Mouse (Mus musculus) liver, embryonic 14.5 days (tissue): ENCODE results near the gene Chl1. TPM values are rescaled to one million over a fixed set of nuclear protein-coding genes. Genes with fewer than 3 reads are reported as not detected.

Experiments
- ATAC-seq: fragments of 200-750 bp; cut with Nextera tagmentation; 2 replicates; pipeline ENCODE4 v1.8.0; 2017; ENCODE audit warnings: moderate number of reproducible peaks, mild to moderate bottlenecking, moderate library complexity; ENCODE audit not compliant: insufficient read depth
- DNase-seq, 3 experiments: peaks; one replicate each; pipeline ENCODE4 v3.0.0-alpha.2; 2012 to 2013; ENCODE audit warnings: low read depth in 3 of 3, low spot score in 3 of 3
- H3K27ac ChIP-seq: fragments of 300-500 bp; sonication (generic); 2 replicates; pipeline ENCODE4 v1.5.1; 2014; ENCODE audit warnings: moderate library complexity, mild to moderate bottlenecking, control low read depth, inconsistent platforms
- H3K27me3 ChIP-seq: fragments of 300-500 bp; sonication (generic); 2 replicates; pipeline ENCODE4 v1.6.1; 2014; ENCODE audit warnings: mild to moderate bottlenecking, low read length, moderate library complexity; ENCODE audit not compliant: control insufficient read depth, insufficient read depth
- H3K36me3 ChIP-seq: fragments of 300-500 bp; sonication (generic); replicated peaks from 2 replicates; pipeline ENCODE4 v1.6.1; 2014; ENCODE audit warnings: low read depth; ENCODE audit not compliant: control insufficient read depth, insufficient read depth
- H3K4me1 ChIP-seq, 2 experiments: fragments of 200-500 bp in 1 of 2; fragments of 300-500 bp in 1 of 2; sonication (generic) in 1 of 2; replicated peaks; 2 replicates each; pipeline ENCODE4 v1.6.1; 2012 to 2014; ENCODE audit warnings: antibody characterized with exemption in 1 of 2, inconsistent platforms in 1 of 2, low read length in 1 of 2; ENCODE audit not compliant: control insufficient read depth in 2 of 2, insufficient read depth in 2 of 2
- H3K4me2 ChIP-seq: fragments of 300-500 bp; sonication (generic); 2 replicates; pipeline ENCODE4 v1.6.1; 2014; ENCODE audit warnings: low read depth, mild to moderate bottlenecking, control low read depth, moderate library complexity
- H3K4me3 ChIP-seq, 2 experiments: fragments of 200-500 bp in 1 of 2; fragments of 300-500 bp in 1 of 2; sonication (generic) in 1 of 2; 2 replicates each; pipeline ENCODE4 v1.5.1; 2012 to 2014; ENCODE audit warnings: low read depth in 2 of 2, low read length in 2 of 2, mild to moderate bottlenecking in 2 of 2, control low read depth in 1 of 2, inconsistent platforms in 1 of 2, moderate library complexity in 1 of 2; ENCODE audit not compliant: insufficient read depth in 1 of 2
- H3K9ac ChIP-seq: fragments of 300-500 bp; sonication (generic); replicated peaks from 2 replicates; pipeline ENCODE4 v1.6.1; 2014; ENCODE audit warnings: mild to moderate bottlenecking, control low read depth, moderate library complexity
- H3K9me3 ChIP-seq: fragments of 300-500 bp; sonication (generic); 2 replicates; pipeline ENCODE4 v1.6.1; 2016; ENCODE audit warnings: low read length, mixed read lengths; ENCODE audit not compliant: control insufficient read depth
- CTCF ChIP-seq: IDR thresholded peaks from 2 replicates; pipeline ENCODE4 v1.5.1; 2016; ENCODE audit warnings: antibody characterized with exemption, low read depth, control low read depth
- EP300 ChIP-seq: IDR thresholded peaks from 2 replicates; pipeline ENCODE4 v1.6.1; 2016; ENCODE audit warnings: antibody characterized with exemption, low read depth
- WGBS: fragments of 180-500 bp; shearing (Covaris S2); extraction: QIAGEN DNeasy Blood & Tissue Kit; methylation state at CpG from one replicate; pipeline ENCODE4 v1.1.7; 2014; ENCODE audit not compliant: insufficient replicate concordance; 5-methylcytosine and 5-hydroxymethylcytosine counted together
- polyA plus RNA-seq, 2 experiments: library from polyadenylated mRNA; depleted of rRNA in 1 of 2; stranded (reverse) in 1 of 2; unstranded in 1 of 2; fragments of >200 nt; fragmentation: Nextera tagmentation in 1 of 2; extraction: Ambion mirVana in 1 of 2; gene quantifications; 2 replicates each; pipeline versions ENCODE4 v1.2.1 to v1.2.3; 2012 to 2014

Gene Chl1
- polyA plus RNA-seq, 2 experiments, result 0.01 TPM; not detected in 1

- H3K4me3 ChIP-seq, result no peak overlapping the region
- no peaks in the 10 kb centered on the region for H3K36me3 ChIP-seq
- no peak for DNase-seq
- no peak overlapping the region for H3K27ac ChIP-seq
- WGBS, result 62% methylated on average over 1 of the region's 1 CpGs
- no peak overlapping the region for H3K4me2 ChIP-seq
- H3K9me3 ChIP-seq, result no peaks in the 10 kb centered on the region
- no peak for ATAC-seq
- H3K4me1 ChIP-seq, result no peaks in the 10 kb centered on the region
- H3K27me3 ChIP-seq, result no peaks in the 10 kb centered on the region
- H3K9ac ChIP-seq, result no peak overlapping the region
- no peak for TF ChIP-seq CTCF
- TF ChIP-seq EP300, result no peak
Observed at GRCm38 (mm10) chr6:103656778-103657177, 146.4 kb downstream of the Chl1 start.

DNA sequence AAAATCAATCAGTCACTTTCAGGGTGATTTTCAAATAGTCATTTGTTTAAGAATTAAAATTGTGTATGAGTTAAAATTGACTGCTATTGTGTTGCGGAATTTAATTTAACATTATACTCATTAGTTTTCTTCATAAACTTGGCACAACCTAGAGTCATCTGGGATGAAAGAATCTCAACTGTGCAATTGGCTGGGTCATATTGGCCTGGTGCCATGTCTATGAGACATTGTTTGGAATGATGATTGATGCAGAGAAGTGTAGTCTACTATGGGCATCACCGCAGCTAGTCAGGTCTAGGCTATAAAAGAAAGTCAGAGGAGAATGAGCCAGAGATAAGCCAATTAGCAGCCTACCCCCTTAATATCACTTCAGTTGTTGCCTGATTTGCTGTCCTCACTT, 148.8 kb downstream of the Chl1 start:
- Histone ChIP-seq H3K27me3 (no peaks in the 10 kb centered on the region), H3K36me3 (no peaks in the 10 kb centered on the region), H3K4me3 (no peak overlapping the region), H3K4me2 (no peak overlapping the region), H3K4me1 (no peaks in the 10 kb centered on the region), H3K9me3 (no peaks in the 10 kb centered on the region), H3K27ac (no peak overlapping the region), H3K9ac (no peak overlapping the region)
- DNase-seq (no peak), ATAC-seq (no peak)
- no peak for TF ChIP-seq CTCF
- TF ChIP-seq EP300, result no peak
- WGBS, result 76% methylated on average over 2 of the region's 2 CpGs

- Histone ChIP-seq H3K4me3 (no peak overlapping the region), H3K4me2 (no peak overlapping the region), H3K36me3 (no peaks in the 10 kb centered on the region), H3K9me3 (no peaks in the 10 kb centered on the region), H3K27me3 (no peaks in the 10 kb centered on the region), H3K9ac (no peak overlapping the region), H3K4me1 (no peaks in the 10 kb centered on the region), H3K27ac (no peak overlapping the region)
- ATAC-seq, result no peak
- no peak for TF ChIP-seq EP300
- no peak for TF ChIP-seq CTCF
- 57% methylated on average over 2 of the region's 2 CpGs for WGBS
- DNase-seq, result no peak
Observed at GRCm38 (mm10) chr6:103665206-103665605, 154.8 kb downstream of the Chl1 start.

DNA sequence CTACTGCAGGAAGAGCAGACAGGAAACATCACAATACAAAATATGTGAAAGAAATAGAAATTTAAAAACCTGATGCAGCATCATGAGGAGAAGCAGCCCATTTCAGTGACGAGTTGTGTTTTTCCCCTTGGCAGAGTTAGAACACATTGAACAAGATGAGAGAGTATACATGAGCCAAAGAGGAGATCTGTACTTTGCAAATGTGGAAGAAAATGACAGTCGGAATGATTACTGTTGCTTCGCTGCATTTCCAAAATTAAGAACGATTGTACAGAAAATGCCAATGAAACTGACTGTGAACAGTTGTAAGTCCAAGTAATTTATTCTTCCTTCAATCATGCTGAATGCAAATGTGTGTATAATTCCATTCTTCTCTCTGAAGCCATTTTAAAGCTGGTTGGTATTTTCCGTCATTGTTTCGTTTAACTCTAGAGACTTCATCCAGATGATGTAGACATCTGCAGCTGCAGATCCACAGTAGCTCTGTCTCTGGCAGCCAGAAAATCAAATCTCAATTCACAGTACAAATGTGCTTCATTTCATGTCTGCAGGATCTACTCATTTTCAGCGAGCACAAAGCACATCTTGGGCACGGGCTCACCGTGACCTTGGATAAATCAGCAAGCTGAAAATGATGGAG, 155.4 kb downstream of the Chl1 start:
- Histone ChIP-seq H3K4me1 (no peaks in the 10 kb centered on the region), H3K9ac (no peak overlapping the region), H3K27me3 (no peaks in the 10 kb centered on the region), H3K9me3 (no peaks in the 10 kb centered on the region), H3K36me3 (no peaks in the 10 kb centered on the region), H3K4me2 (no peak overlapping the region), H3K4me3 (no peak overlapping the region), H3K27ac (no peak overlapping the region)
- 67% methylated on average over 9 of the region's 9 CpGs for WGBS
- no peak for TF ChIP-seq CTCF
- TF ChIP-seq EP300, result no peak
- no peak for DNase-seq
- ATAC-seq, result no peak

- H3K4me3 ChIP-seq, result no peak overlapping the region
- 70% methylated on average over 3 of the region's 3 CpGs for WGBS
- no peak for ATAC-seq
Observed at GRCm38 (mm10) chr6:103673111-103673510, 162.7 kb downstream of the Chl1 start.

More at GRCm38 (mm10) chr6:103673111-103673510, 162.7 kb downstream of the Chl1 start:
- no peaks in the 10 kb centered on the region for H3K9me3 ChIP-seq
- H3K4me1 ChIP-seq, result no peaks in the 10 kb centered on the region
- no peaks in the 10 kb centered on the region for H3K27me3 ChIP-seq
- TF ChIP-seq EP300 (no peak), CTCF (no peak)
- DNase-seq, result no peak
- no peaks in the 10 kb centered on the region for H3K36me3 ChIP-seq
- H3K27ac ChIP-seq, result no peak overlapping the region
- H3K9ac ChIP-seq, result no peak overlapping the region
- no peak overlapping the region for H3K4me2 ChIP-seq
